Mouse (Mus musculus) limb, embryonic 10.5 days (tissue): ENCODE data around the gene Pdcd4. TPM values are rescaled to one million over a fixed set of nuclear protein-coding genes. Genes with fewer than 3 reads are reported as not detected.
"Not testable (repeated sequence)": the region's sequence is repeated elsewhere in the genome, so short reads cannot be mapped to it uniquely, and the experiment has no call there.

Source experiments
- DNase-seq: peaks from one replicate; pipeline ENCODE4 v3.0.0-alpha.2; 2017; ENCODE audit warnings: low spot score
- H3K27ac ChIP-seq: fragments of 300-500 bp; sonication (generic); 2 replicates; pipeline ENCODE4 v1.5.1; 2016; ENCODE audit warnings: mild to moderate bottlenecking
- H3K27me3 ChIP-seq: fragments of 300-500 bp; sonication (generic); 2 replicates; pipeline ENCODE4 v1.6.1; 2016; ENCODE audit warnings: low read depth, mild to moderate bottlenecking; ENCODE audit not compliant: poor library complexity, severe bottlenecking
- H3K36me3 ChIP-seq: fragments of 300-500 bp; sonication (generic); 2 replicates; pipeline ENCODE4 v1.6.1; 2016; ENCODE audit warnings: mild to moderate bottlenecking, moderate library complexity
- H3K4me1 ChIP-seq: fragments of 300-500 bp; sonication (generic); 2 replicates; pipeline ENCODE4 v1.6.1; 2016
- H3K4me3 ChIP-seq: fragments of 300-500 bp; sonication (generic); 2 replicates; pipeline ENCODE4 v1.5.1; 2016; ENCODE audit warnings: mild to moderate bottlenecking, moderate library complexity
- H3K9me3 ChIP-seq: fragments of 300-500 bp; sonication (generic); replicated peaks from 2 replicates; pipeline ENCODE4 v1.6.1; 2016; ENCODE audit warnings: mild to moderate bottlenecking
- WGBS: fragments of 180-500 bp; shearing (Covaris S2); methylation state at CpG from one replicate; pipeline ENCODE4 v1.1.7; 2016; 5-methylcytosine and 5-hydroxymethylcytosine counted together
- polyA plus RNA-seq: library from polyadenylated mRNA; unstranded; fragments of >200 nt; fragmentation: Nextera tagmentation; extraction: Ambion mirVana; gene quantifications from 2 replicates; pipeline ENCODE4 v1.2.1, GENCODE M21; 2016

Pdcd4 gene
- polyA plus RNA-seq, 1 experiment from 2014 or later, result 56.1 TPM

DNA sequence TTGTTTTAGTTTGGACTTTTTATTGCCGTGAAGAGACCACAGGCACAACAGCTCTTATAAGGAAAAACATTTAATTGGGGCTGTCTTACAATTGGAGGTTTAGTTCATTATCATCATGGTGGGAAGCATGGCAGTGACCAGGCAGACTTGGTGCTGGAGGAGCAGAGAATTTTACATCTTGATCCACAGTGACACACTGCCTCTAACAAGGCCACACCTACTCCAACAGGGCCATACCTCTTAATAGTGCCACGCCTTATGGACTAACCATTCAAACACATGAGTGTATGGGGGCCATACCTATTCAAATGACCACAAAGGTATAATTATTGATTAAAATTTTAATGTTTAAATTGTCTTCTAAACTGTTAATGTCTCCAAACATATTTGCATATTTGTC lies 65.5 kb downstream of the Pdcd4 start:
- Histone ChIP-seq H3K9me3 (no peaks in the 10 kb centered on the region), H3K4me3 (no peak overlapping the region), H3K27me3 (no peaks in the 10 kb centered on the region), H3K4me1 (peaks cover 12% of the 10 kb centered on the region), H3K36me3 (no peaks in the 10 kb centered on the region), H3K27ac (no peak overlapping the region)
- no peak for DNase-seq
- WGBS, result 88% methylated on average over 2 of the region's 2 CpGs

DNA sequence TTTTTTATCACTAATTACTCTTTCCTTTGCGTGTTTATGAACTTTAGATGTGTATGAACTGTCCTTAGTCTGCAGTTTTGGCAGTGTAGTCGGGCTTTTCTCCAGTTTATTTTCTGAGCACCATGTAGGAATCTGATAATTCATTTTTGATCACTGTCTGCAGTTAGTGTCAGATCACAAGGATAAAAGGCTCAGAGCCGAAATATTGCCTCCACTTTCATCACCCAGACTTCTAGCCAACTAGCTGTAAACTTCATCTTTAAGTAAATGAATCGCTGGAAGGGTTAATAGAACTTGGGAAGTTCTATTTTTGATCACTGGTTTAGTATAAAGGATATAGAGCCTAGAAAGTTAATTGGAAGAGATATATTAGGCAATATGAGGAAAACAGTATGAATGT lies 70.5 kb downstream of the Pdcd4 start:
- H3K4me1 ChIP-seq, result no peaks in the 10 kb centered on the region
- no peaks in the 10 kb centered on the region for H3K36me3 ChIP-seq
- no peak for DNase-seq
- no peaks in the 10 kb centered on the region for H3K27me3 ChIP-seq
- no peak overlapping the region for H3K27ac ChIP-seq
- 93% methylated on average over 4 of the region's 4 CpGs for WGBS
- no peak overlapping the region for H3K4me3 ChIP-seq
- no peaks in the 10 kb centered on the region for H3K9me3 ChIP-seq

DNA sequence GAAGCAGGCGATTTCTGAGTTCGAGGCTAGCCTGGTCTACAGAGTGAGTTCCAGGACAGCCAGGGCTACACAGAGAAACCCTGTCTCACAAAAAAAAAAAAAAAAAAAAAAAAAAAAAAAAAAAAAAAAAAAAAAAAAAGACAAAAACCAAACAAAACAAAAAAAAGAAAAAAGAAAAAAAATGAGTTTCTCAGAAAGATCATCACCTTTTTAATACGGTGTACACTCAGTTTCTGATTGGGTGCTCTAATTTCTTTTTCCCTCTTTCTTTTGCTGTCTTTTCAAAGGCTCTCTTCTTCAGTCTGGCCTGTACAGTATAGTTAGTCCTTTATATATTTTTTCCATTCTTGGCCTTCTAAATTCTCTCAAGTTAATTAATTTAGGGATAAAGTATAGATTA lies 72.3 kb downstream of the Pdcd4 start:
- H3K4me3 ChIP-seq, H3K9me3 ChIP-seq, H3K27ac ChIP-seq, H3K36me3 ChIP-seq, H3K27me3 ChIP-seq, DNase-seq, H3K4me1 ChIP-seq: not testable (repeated sequence)
- WGBS, result 100% methylated on average over 3 of the region's 3 CpGs

DNA sequence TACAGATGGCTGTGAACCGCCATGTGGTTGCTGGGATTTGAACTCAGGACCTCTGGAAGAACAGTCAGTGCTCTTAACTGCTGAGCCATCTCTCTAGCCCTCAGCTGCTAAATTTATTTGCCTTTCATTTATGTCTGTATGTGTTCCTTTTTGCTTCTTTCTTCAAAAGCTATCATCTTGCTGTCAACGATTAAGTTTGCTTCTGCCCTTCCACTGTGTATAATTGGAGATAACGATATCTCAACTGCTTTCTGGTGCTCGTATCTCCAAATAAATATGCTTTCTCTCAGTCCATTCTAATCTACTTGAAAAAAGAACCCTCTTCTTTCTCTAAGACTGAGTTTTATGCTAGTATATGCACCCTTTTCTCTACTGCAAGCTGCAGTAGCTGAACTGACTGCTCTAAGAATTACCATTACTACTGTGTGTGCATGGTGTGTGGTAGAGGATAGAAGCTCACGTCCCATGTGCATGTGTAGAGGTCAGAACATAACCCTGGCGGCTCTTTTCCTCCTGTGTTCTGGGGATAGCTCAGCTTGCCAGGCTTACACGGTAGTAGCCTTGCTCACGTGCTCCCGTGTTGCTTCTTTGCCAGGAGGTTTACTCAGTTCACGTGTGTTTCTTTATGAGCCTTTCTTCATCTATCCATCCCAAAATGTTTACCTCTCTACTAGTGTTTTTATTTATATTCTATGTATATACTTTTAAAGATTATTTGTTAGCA lies 73.0 kb downstream of the Pdcd4 start:
- 94% methylated on average over 10 of the region's 10 CpGs for WGBS
- no peaks in the 10 kb centered on the region for H3K27me3 ChIP-seq
- H3K4me1 ChIP-seq, result no peaks in the 10 kb centered on the region
- H3K36me3 ChIP-seq, result no peaks in the 10 kb centered on the region
- no peak for DNase-seq
- H3K9me3 ChIP-seq, result no peaks in the 10 kb centered on the region
- no peak overlapping the region for H3K27ac ChIP-seq
- H3K4me3 ChIP-seq, result no peak overlapping the region

DNA sequence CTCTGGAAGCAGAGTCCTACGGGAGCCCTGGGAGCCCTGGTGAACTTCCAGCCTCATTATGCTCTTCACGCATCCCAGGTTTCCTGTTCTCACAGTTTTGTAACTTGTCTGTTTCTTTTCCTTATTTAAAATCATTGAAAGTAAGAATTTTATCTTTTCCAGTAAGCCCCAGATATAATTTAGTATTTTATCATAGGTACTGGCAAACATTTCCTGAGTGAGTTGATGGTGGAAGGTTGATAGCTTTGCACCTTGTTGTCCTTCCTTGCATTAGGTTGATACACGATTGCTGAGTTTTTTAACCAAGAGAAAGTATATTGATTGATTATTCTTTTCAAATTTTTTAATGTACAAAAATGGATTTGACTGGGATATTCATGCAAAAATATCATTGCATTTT lies 77.2 kb downstream of the Pdcd4 start:
- no peak overlapping the region for H3K27ac ChIP-seq
- no peaks in the 10 kb centered on the region for H3K27me3 ChIP-seq
- no peaks in the 10 kb centered on the region for H3K36me3 ChIP-seq
- WGBS, result 92% methylated on average over 3 of the region's 3 CpGs
- DNase-seq, result no peak
- no peaks in the 10 kb centered on the region for H3K9me3 ChIP-seq
- H3K4me3 ChIP-seq, result no peak overlapping the region
- H3K4me1 ChIP-seq, result no peaks in the 10 kb centered on the region

DNA sequence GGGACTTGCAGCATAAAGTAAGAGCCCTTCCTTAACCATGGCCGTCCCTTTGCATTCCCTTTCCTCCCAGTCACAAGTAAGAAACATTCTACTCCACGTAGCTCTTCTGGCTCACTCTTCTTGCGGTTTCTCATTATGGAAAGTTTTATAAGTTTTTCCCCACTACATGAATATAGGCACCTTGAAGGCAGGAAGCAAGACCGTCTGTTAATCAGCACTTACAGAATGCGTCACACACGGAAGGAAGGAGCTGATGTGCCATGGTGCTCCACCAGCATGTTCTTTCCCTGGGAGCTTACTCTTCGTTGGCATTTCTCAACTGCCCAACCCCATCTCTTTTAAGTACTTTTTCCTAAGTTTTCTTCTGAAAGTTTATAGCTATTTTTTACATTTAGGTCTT lies 79.9 kb downstream of the Pdcd4 start:
- WGBS, result 84% methylated on average over 7 of the region's 7 CpGs
- no peaks in the 10 kb centered on the region for H3K27me3 ChIP-seq
- H3K36me3 ChIP-seq, result peaks cover 6% of the 10 kb centered on the region
- H3K4me1 ChIP-seq, result no peaks in the 10 kb centered on the region
- DNase-seq, result no peak
- H3K4me3 ChIP-seq, result no peak overlapping the region
- H3K9me3 ChIP-seq, result no peaks in the 10 kb centered on the region
- H3K27ac ChIP-seq, result no peak overlapping the region

DNA sequence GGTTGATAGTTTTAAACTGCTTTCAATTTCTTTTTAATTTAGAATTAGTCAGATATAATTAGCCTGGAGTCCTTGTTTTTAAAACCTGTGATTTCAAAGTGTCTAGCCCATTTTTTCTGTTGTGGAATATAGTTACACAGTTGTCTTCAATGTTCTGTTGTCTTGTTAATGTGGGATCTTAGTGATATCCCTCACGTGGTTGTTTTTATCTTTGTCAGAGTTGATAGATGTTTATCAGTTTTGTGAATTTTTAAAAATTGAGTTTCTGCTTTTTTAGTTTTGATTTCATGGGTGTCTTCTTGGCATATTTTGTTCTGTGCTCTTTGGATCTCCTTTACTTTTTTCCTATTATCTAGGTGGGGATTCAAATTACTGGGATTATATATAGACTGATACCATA lies 81.6 kb downstream of the Pdcd4 start:
- Histone ChIP-seq H3K4me3 (no peak overlapping the region), H3K27ac (no peak overlapping the region), H3K27me3 (no peaks in the 10 kb centered on the region), H3K4me1 (no peaks in the 10 kb centered on the region), H3K36me3 (peaks cover 9% of the 10 kb centered on the region), H3K9me3 (no peaks in the 10 kb centered on the region)
- no peak for DNase-seq
- WGBS, result 86% methylated on average over 1 of the region's 1 CpGs

Other genes with a start within 250 kb of the Pdcd4 start
- 0.73 and 1.9 TPM in 2 replicates for gene Rbm20, start 214.9 kb upstream of the Pdcd4 start, polyA plus RNA-seq
- gene Shoc2, start 52.1 kb downstream of the Pdcd4 start, polyA plus RNA-seq, result 49.9 and 54.0 TPM in 2 replicates
- 80.4 and 81.9 TPM in 2 replicates for gene Bbip1, start 52.4 kb downstream of the Pdcd4 start, polyA plus RNA-seq
- gene Adra2a, start 151.9 kb downstream of the Pdcd4 start, polyA plus RNA-seq, result not detected in 2 replicates